Mouse (Mus musculus): ENCODE data around the gene Cyb5rl.

Cyb5rl gene

GRCm38 (mm10) chr4:107066252-107067124 lies at the start of gene Cyb5rl, which contains the start of gene Mrpl37:
Gene Cyb5rl (plus strand): TSS chr4:107066988.
Gene Mrpl37 (minus strand): TSS chr4:107066868.
- peak; percentile 96 to 97 for DNase-seq

GRCm38 (mm10) chr4:107017257-107017656 lies 49.5 kb upstream of the Cyb5rl start:
- DNase-seq = no peak

- DNase-seq = no peak
Observed at GRCm38 (mm10) chr4:107018521-107018920, 48.3 kb upstream of the Cyb5rl start.

GRCm38 (mm10) chr4:107019027-107019426 lies 47.8 kb upstream of the Cyb5rl start:
- DNase-seq = peak; percentile 45 to 73

GRCm38 (mm10) chr4:107020287-107021000 lies 46.3 kb upstream of the Cyb5rl start:
- DNase-seq = no peak

- no peak for DNase-seq
Observed at GRCm38 (mm10) chr4:107021464-107021863, 45.3 kb upstream of the Cyb5rl start.

- no peak for DNase-seq
Observed at GRCm38 (mm10) chr4:107024899-107025298, 41.9 kb upstream of the Cyb5rl start.

- DNase-seq = no peak
Observed at GRCm38 (mm10) chr4:107025369-107025768, 41.4 kb upstream of the Cyb5rl start.

- DNase-seq = no peak
Observed at GRCm38 (mm10) chr4:107026451-107026850, 40.3 kb upstream of the Cyb5rl start.

GRCm38 (mm10) chr4:107035689-107036088 lies 31.1 kb upstream of the Cyb5rl start:
- DNase-seq = no peak

GRCm38 (mm10) chr4:107036985-107037384 lies 29.8 kb upstream of the Cyb5rl start:
- no peak for DNase-seq

- no peak for DNase-seq
Observed at GRCm38 (mm10) chr4:107038303-107038702, 28.5 kb upstream of the Cyb5rl start.

GRCm38 (mm10) chr4:107039270-107039669 lies 27.5 kb upstream of the Cyb5rl start:
- DNase-seq = no peak

GRCm38 (mm10) chr4:107042304-107042703 lies 24.5 kb upstream of the Cyb5rl start:
- no peak for DNase-seq

GRCm38 (mm10) chr4:107045188-107045587 lies 21.6 kb upstream of the Cyb5rl start:
- no peak for DNase-seq

- DNase-seq = no peak
Observed at GRCm38 (mm10) chr4:107047806-107048205, 19.0 kb upstream of the Cyb5rl start.

GRCm38 (mm10) chr4:107048568-107049162 lies 18.1 kb upstream of the Cyb5rl start:
- no peak for DNase-seq

- DNase-seq = no peak
Observed at GRCm38 (mm10) chr4:107051889-107052288, 14.9 kb upstream of the Cyb5rl start.

- DNase-seq = no peak
Observed at GRCm38 (mm10) chr4:107052962-107053553, 13.7 kb upstream of the Cyb5rl start.

- DNase-seq = no peak
Observed at GRCm38 (mm10) chr4:107056088-107056487, 10.7 kb upstream of the Cyb5rl start.

GRCm38 (mm10) chr4:107058346-107058745 lies 8.4 kb upstream of the Cyb5rl start:
- DNase-seq = peak in 1 of 2 experiments; percentile 12

GRCm38 (mm10) chr4:107058781-107059180 lies 8.0 kb upstream of the Cyb5rl start:
- no peak for DNase-seq

- DNase-seq = no peak
Observed at GRCm38 (mm10) chr4:107061560-107061959, 5.2 kb upstream of the Cyb5rl start.
